Mouse (Mus musculus) erythroblast, embryonic 14.5 days (primary cell): ENCODE data around the gene Smc2.

Experiments used
- GATA1 ChIP-seq: IDR thresholded peaks from 2 replicates; pipeline ENCODE4 v1.6.1; 2012; ENCODE audit warnings: low read length, inconsistent platforms, mixed read lengths
- TAL1 ChIP-seq: IDR thresholded peaks from 3 replicates; pipeline ENCODE4 v1.6.1; 2012; ENCODE audit warnings: low read length, inconsistent platforms, mixed read lengths

DNA sequence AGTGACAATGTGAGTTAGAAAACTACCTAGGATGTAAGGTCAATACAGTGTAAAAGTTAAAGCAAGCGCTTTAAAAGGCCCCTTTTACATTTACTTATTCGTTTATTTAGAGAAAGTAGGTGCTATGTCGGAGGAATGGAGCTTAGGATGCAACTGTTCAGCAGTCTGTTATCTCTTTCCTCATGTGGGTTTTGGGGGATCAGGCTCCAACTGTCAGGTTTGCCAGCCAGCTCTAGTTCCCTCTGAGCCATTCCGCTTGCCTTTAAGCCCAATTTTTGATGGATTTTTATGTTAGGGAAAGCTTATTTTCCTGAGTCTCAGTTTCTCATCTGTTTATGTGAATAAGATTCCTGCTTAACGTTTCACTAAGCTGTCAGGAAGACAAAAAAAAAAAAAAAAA, 80.3 kb downstream of the Smc2 start:
- no peak for TF ChIP-seq GATA1
- no peak for TF ChIP-seq TAL1
